Comparison of ENCODE assay signal across 46 mouse cellular contexts in genomic region chr4:123363555-123363954, GRCm38 (mm10). TPM values are rescaled to one million over a fixed set of nuclear protein-coding genes. Genes with fewer than 3 reads are reported as not detected.
"Had no signal": no experiment of that assay in that cellular context is flagged by ENCODE, and none has a peak within 500 bp of the region (broad histone marks: within the 10 kb centered on the region; RNA-seq: fewer than 3 reads in every experiment).

No protein-coding gene starts in this region.

- H3K27me3 ChIP-seq: heart, embryonic 12.5 days; heart, embryonic 13.5 days; heart, embryonic 15.5 days; hindbrain, embryonic 12.5 days; hindbrain, embryonic 13.5 days; hindbrain, embryonic 15.5 days; intestine, embryonic 15.5 days; kidney, embryonic 15.5 days had no signal

- H3K27ac ChIP-seq: heart, embryonic 13.5 days; heart, embryonic 15.5 days; hindbrain, embryonic 10.5 days; hindbrain, embryonic 12.5 days; hindbrain, embryonic 13.5 days; hindbrain, embryonic 14.5 days; hindbrain, embryonic 15.5 days; hindbrain, postnatal 0 days; intestine, embryonic 15.5 days; kidney, embryonic 15.5 days; kidney, postnatal 0 days; layer of hippocampus, adult 2 months; left cerebral cortex, adult 2 months had no signal

- H3K4me3 ChIP-seq: heart, embryonic 12.5 days; heart, embryonic 13.5 days; heart, embryonic 15.5 days; hindbrain, embryonic 10.5 days; hindbrain, embryonic 12.5 days; hindbrain, embryonic 13.5 days; hindbrain, embryonic 15.5 days; intestine, embryonic 15.5 days; kidney, embryonic 15.5 days; layer of hippocampus, adult 2 months; left cerebral cortex, adult 2 months had no signal

- H3K4me2 ChIP-seq: heart, embryonic 11.5 days; heart, embryonic 12.5 days; heart, embryonic 13.5 days; heart, embryonic 15.5 days; hindbrain, embryonic 12.5 days; hindbrain, embryonic 13.5 days; hindbrain, embryonic 14.5 days; hindbrain, embryonic 15.5 days; intestine, embryonic 15.5 days; kidney, embryonic 15.5 days had no signal

- H3K4me1 ChIP-seq: heart, embryonic 12.5 days; heart, embryonic 13.5 days; heart, embryonic 15.5 days; hindbrain, embryonic 10.5 days; hindbrain, embryonic 12.5 days; hindbrain, embryonic 13.5 days; hindbrain, embryonic 15.5 days; intestine, embryonic 15.5 days; kidney, embryonic 15.5 days had no signal

- H3K9ac ChIP-seq: heart, embryonic 12.5 days; heart, embryonic 13.5 days; heart, embryonic 15.5 days; hindbrain, embryonic 12.5 days; hindbrain, embryonic 13.5 days; hindbrain, embryonic 14.5 days; hindbrain, embryonic 15.5 days; intestine, embryonic 15.5 days; kidney, embryonic 15.5 days had no signal

- H3K9me3 ChIP-seq: heart, embryonic 12.5 days; heart, embryonic 13.5 days; heart, embryonic 15.5 days; hindbrain, embryonic 10.5 days; hindbrain, embryonic 12.5 days; hindbrain, embryonic 13.5 days; hindbrain, embryonic 15.5 days; intestine, embryonic 15.5 days; kidney, embryonic 15.5 days had no signal

- DNase-seq: heart, postnatal 10 days; heart, postnatal 14 days; heart, postnatal 36 days; heart, postnatal 4 days; kidney, adult 11 months; kidney, adult 18-20 months; kidney, adult 2 months; kidney, adult 8-10 months; kidney, adult 9 months; kidney, postnatal 10 days; kidney, postnatal 14 days; kidney, postnatal 25 days; kidney, postnatal 36 days; kidney, postnatal 4 days; layer of hippocampus, adult 9-11 months; layer of hippocampus, postnatal 36 days had no signal

RNA-seq across cellular contexts. Expression of gene Bmp8a, which starts 20.5 kb away (rescaled TPM):
- total RNA-seq: hematopoietic stem cell, adult 5-6 weeks; layer of hippocampus, adult 18-20 months; layer of hippocampus, postnatal 10 days; layer of hippocampus, postnatal 14 days; layer of hippocampus, postnatal 36 days; left cerebral cortex, adult 8-10 months had no signal
- polyA plus RNA-seq: heart, embryonic 14.5 days; heart, embryonic 15.5 days; heart, postnatal 0 days; inflammation-experienced regulatory T-cells, adult 6 months had no signal

RNA-seq across cellular contexts. Expression of gene Oxct2a, which starts 40.1 kb away (rescaled TPM):
- total RNA-seq: heart, postnatal 10 days; heart, postnatal 14 days; heart, postnatal 25 days; heart, postnatal 36 days; heart, postnatal 4 days; hematopoietic stem cell, adult 5-6 weeks; layer of hippocampus, adult 18-20 months; layer of hippocampus, adult 2 months; layer of hippocampus, postnatal 10 days; layer of hippocampus, postnatal 25 days; left cerebral cortex, adult 2 months had no signal
- polyA plus RNA-seq: heart, embryonic 11.5 days; heart, embryonic 12.5 days; heart, embryonic 13.5 days; heart, embryonic 14.5 days; heart, embryonic 15.5 days; heart, embryonic 16.5 days; heart, postnatal 0 days; hindbrain, embryonic 10.5 days; hindbrain, embryonic 11.5 days; hindbrain, embryonic 12.5 days; hindbrain, embryonic 13.5 days; hindbrain, embryonic 15.5 days; inflammation-experienced regulatory T-cells, adult 6 months; intestine, embryonic 14.5 days; intestine, embryonic 15.5 days; intestine, embryonic 16.5 days; kidney, embryonic 14.5 days; kidney, embryonic 15.5 days; kidney, postnatal 0 days had no signal
